Mouse (Mus musculus) adrenal gland, postnatal 14 days (tissue): Measurements from ENCODE around the gene Clstn3. TPM values are rescaled to one million over a fixed set of nuclear protein-coding genes. Genes with fewer than 3 reads are reported as not detected.
"Not testable (repeated sequence)": the region's sequence is repeated elsewhere in the genome, so short reads cannot be mapped to it uniquely, and the experiment has no call there.

Experiments
- DNase-seq: peaks from one replicate; pipeline ENCODE4 v3.0.0; 2021; ENCODE audit warnings: mixed read lengths
- total RNA-seq: library from RNA; stranded (reverse); gene quantifications from 2 replicates; pipeline ENCODE4 v1.2.3, GENCODE M21; 2021

Gene Clstn3
- total RNA-seq, 1 experiment from 2014 or later, result 118 TPM

DNA sequence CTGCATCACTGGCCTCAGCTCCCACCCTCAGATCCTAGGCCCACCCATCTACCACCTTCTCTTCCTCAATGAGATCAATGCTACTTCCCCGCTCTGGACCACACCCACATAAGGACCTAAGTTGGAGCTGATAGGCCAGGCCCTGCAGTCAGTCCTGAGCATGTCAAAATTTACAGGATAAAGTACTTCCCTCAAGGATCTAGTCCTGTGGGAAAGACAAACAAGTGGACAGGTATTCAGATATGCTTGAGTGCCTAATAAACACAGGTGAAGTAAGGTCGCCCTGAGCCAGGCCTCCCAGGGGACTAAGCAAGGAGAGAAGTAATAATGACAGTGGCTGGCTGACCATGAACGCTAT, 15.0 kb upstream of the Clstn3 start:
- no peak for DNase-seq

DNA sequence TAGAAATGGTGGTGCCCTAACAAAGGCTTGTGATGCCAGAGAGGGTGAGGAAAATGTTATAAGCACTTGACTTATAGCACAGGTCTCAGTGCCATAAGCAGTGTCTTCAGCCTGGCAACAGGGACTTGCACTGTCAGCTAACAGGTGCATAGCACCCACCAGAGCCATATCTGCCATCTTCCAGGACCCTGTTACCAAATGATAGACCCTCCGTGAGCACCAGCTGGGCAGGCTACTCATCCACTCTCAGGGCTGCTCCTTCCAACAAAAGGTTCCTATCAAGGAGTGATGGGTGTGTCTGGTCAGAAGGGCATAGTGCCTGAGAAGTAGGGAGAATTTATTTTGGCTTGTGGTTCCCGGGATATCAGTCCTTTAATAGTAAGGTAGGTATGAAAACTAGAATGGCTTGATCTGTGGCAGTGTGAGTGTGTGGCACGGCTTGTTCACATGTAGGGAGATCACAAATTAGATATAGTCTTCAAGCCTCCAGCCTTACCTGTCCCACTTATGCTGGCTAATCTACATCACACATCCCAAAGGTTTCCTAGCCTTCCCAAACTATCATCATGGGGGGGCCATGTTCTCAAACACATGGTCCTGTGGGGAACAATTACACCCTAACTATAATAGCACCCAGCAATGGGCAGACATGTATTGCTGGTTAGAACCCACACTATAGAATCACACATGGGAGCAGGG, 14.4 kb upstream of the Clstn3 start:
- DNase-seq, result no peak

DNA sequence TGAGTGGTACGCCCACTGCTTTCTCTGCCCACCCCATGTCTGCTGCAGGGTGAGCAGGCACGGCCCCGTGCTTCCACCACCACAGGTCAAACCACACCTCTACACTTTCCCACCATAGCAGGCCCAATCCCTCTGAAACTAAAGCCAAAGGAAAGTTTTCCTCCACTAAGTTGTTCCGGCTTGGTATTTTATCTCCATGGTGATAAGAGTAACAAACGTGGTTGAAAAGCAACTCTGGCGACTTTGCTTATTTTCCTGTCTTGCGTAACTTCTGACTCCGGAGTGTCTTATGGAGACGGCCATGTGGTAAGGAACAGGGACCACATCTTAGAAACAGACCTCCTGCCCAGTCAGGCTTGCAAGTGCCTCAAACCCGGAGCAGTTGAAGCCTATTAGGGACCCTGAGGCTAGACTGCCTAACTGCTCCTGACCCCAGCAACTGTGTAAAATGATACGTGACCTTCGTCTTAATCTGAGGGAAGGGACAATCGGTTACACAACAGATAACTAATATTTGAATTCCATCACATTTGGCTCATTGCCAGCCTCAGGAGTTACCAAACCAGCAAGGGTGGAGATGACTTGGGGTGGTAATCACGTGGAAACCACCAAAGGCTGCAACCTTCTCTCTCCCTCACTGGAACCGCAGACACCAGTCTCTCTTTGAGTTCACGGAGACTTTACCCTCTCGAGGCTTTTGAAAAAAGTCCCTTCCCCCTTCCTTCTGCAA, 13.5 kb upstream of the Clstn3 start:
- peak; percentile 44 for DNase-seq

DNA sequence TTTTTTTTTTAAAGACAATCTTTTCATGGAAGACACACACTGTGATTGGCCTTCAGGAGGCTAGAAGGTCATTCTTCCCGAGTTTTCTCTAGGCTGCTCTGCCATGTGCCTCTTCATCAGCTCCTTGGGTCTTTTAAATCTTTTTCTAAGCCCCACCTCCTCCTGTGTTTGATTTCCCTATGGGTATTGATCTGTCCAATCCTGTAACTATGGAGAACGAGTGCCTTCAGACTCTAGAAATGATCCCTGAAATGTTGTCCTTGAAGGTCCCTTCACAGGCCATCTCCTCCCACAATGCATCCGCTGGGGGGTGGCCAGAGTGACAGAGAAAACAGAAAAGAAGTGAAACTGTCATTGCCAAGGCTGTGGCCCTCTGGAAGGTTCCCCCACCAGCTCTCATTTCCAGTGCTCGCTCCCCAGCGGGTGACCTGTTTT, 12.6 kb upstream of the Clstn3 start:
- DNase-seq, result peak; percentile 44

DNA sequence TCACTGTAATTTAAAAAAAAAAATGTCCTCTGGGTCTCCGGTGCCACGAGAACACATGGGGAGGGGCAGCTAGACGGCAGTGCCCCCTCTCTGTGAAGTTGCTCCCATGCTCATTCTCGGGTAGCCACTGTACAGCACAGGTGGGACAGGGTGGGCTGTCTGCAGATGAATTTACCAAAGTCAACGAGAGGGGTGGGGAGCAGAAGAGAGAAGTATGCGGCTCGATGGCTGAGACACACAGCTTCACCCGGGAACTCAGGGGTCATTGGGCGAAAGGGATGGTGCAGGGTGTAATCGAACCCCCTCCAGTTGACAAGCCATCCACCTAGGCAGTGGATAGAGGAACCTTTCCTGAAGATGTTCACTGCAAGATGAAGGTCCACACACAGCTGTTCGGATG, 12.2 kb upstream of the Clstn3 start:
- no peak for DNase-seq

DNA sequence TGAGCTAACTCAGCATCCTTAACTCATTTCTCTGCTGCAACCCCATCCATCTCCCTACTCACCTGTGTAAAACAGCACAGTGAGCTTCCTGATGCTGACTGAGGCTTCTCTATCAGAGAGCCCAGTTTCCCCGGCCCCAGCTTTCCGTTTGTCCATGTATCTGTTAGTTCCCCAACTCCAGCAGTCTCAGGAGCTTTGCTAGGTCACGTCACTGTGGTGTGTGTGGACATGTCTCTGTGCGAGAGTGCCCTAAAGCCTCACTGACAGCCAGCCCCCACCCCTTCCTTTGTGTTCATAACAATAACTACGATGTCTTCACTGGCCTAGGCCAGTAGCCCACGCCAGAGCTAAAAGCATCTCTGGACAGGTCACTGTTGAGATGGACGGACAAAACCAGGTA, 11.6 kb upstream of the Clstn3 start:
- no peak for DNase-seq

DNA sequence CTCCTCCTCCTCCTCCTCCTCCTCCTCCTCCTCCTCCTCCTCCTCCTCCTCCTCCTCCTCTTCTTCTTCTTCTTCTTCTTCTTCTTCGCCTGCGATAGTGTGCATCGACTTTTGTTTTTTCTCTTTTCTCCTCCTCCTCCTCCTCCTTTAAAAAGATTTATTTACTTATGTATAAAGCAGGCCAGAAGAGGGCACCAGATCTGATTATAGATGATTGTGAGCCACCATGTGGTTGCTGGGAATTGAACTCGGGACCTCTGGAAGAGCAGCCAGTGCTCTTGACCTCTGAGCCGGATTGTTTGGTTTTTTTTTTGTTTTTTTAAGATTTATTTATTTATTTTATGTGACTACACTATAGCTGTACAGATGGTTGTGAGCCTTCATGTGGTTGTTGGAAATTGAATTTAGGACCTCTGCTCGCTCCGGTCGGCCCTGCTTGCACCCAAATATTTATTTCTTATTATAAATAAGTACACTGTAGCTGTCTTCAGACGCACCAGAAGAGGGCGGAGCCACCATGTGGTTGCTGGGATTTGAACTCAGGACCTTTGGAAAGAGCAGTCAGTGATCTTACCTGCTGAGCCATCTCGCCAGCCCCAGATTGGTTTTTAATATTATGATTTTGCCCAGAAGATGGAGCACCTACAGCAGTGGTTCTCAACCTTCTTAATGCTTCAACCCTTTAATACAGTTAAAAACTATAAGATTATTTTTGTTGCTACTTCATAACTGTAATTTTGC, 10.9 kb upstream of the Clstn3 start:
- not testable (repeated sequence) for DNase-seq

DNA sequence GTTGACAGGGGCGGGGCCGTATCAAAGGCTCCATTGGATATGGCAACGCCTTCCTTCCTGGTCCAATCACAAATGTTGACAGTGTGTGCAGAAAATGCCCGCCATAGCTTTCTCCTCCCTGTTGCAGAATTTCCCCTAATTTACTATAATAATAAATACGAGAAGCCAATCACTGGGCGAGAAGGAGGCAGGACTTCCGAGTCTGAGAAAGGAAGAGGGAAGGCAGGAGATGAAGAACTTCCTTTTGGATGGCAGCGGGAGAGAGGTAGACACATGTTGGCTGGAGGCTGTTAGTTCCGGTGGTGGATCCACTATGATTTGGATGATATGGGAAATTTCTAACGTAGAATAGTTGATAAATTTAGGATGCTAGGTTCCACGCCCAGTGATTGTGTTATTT, 10.0 kb upstream of the Clstn3 start:
- no peak for DNase-seq

DNA sequence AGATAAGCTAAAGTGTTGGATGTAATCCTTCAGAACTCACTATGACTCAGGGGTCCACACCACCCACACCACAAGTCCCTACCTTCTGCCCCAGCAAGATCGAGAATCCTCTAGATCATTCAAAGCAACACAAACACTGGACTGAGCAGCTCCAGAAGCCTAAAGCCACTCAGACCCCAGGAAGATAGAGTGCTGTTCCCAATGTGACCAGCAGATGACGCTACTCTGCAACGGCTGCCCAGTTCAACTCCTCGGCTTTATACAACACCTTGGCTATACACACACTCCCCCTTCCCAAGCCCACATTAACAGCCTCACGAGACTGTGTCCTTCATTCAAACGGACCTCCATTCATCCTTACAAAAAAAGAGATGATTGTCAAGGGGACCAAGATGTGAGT, 8.2 kb upstream of the Clstn3 start:
- DNase-seq, result peak; percentile 78

DNA sequence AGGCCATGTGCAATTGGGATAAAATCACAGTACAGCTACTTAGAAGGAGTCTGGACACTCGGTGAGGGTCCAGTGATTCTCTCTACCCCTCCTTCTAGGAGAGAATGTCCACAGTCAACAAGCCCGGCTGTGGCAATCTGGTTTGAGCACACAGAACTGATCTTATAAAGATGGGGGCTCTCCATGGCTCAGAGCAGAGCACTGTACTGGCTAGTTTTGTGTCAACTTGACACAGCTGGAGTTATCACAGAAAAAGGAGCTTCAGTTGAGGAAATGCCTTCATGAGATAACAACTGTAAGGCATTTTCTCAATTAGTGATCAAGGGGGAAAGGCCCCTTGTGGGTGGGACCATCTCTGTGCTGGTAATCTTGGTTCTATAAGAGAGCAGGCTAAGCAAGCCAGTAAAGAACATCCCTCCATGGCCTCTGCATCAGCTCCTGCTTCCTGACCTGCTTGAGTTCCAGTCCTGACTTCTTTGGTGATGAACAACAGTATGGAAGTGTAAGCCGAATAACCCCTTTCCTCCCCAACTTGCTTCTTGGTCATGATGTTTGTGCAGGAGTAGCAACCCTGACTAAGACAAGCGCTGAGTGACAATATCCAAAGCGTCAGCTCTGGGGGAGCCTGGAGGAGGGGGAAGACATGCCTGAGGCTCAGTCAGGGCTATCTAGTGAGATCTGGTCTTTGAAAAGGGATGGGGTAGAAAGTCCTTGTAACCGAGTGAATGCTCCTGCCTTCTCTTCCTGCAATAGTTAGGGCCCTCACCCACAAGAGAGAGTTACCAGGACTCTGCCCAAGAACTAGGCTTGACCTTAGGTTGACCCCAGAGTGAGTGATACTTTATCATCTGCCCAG, 7.4 kb upstream of the Clstn3 start:
- not testable (repeated sequence) for DNase-seq

DNA sequence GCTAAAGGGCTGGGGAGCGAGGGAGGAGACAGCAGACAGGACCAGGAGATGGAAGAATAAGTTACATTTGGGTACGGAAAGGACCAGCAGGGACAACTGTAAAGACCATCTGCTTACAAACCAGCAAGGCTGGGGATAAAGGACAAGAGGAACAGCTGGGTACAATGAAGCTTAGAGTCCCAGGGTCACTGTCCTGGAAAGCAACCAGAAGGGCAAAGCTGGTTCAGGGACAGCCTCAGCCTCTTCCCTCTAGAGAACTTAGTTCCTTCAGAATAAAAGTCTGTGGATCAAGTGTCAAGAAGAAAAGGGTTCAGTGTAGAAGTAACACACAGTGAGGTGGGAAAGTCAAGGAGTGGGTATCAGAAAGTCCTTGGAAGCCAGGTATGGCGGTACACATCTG, 6.5 kb upstream of the Clstn3 start:
- peak; percentile 63 for DNase-seq

DNA sequence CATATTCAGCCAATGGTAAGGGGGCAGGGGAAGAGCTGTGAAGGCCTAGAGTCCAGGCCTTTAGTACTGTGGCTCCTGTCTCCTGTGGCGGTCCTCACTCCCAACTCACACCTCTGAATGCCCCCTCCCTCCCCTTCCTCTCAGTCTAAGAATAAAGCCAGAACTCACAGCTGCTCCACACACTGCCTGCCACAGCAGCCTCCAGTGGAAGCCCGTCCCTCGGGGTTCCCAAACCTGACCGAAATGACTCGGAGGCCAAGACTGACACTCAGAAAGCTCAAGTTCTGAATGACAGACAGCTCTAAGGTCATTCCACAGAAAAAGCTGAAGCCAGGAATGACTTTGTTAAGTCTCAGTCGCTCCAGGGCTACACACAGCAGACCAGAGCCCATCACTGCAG, 1.1 kb upstream of the Clstn3 start:
- DNase-seq, result no peak

DNA sequence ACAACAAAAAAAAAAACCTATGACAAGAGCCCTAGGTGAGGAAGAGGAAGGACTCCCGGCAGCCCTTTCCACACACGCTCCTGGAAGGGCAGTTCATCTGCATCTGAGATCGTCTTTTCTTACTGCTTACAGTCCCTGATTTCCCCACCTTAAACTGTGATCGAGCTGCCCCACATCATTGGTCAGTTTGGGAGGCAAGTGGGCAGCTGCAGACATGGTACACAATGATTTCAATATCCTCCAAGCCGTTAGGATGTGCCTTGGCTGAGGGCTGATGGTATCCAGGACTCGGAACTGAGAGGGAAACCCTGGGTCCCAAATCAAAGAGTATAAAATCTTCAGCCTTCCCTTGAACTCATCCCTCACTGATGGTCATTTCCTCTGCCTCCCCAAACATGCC, 705 bp upstream of the Clstn3 start:
- DNase-seq, result no peak

DNA sequence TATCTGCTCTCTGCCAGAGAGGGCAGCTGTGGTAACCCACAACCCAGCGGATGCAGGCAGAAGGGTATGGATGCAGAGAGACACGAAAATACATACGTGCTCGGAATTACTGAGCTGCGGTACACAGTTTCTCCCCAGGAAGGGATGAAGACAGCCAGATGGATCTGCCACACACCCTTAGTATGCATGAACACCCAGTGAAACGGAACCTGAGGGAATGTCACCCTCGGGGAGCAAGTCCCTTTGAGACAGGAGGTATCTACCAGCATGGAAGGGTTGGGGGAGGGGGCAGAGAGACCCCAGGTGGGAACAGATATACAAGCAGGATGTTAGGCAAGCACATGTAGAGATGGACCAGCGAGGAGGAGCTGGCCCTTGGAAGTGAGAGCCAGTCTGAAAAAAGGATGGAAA, 708 bp downstream of the Clstn3 start:
- DNase-seq, result no peak

DNA sequence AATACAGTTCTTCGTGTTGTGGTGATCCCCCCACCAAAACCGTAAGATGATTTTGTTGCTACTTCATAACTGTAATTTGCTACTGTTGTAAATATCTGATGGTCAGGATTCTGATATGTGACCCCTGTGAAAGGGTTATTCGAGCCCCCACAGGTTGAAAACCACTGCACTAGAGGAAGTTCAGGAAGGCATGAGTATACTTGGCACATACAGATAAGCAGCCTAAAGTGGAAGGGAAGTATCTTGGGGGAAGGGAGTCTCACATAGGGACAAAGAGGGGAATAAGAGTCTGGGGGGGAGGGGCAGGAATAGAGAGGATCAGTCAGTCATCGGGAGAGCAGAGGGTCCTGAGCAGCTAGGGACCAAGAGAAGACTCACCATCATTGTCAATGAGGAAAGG, 5.2 kb downstream of the Clstn3 start:
- DNase-seq, result no peak

DNA sequence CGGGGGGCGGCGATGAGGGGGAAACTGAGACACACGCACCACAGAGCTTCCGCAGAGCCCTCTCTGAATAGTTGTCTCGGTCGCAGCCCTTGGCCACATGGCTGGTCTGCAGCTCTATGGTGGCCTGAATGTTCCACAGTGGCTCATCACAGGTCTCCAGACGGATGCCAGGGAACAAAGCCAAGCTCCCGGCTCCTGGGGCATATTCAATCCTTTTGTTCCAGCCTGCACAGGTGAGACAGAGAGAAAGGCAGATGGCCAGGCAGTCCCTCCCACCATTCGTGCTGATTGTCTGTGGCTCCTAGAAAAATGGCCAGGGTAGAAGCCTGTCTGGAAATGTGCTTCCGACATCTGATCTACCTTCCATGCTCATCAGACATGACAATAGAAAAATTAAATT, 6.1 kb downstream of the Clstn3 start:
- no peak for DNase-seq

DNA sequence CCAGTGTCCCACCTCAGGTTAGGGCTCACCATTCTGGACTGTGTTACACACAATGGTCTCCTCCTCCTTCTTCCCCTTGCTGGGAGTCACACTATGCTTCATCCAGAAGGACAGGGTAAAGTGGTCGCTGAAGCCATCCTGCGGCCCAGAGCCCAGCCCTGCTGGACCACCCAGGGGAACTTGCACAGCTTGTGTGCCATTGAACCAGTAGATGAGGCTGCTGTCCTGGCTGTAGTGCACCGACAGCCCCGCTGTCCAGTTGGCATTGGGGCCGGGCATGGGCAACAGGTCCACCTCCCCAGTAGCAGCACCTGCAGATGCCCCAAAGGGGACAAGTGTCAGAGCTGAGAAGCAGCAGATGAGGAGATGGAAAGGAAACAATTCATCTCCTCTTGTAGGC, 6.8 kb downstream of the Clstn3 start:
- DNase-seq, result no peak

DNA sequence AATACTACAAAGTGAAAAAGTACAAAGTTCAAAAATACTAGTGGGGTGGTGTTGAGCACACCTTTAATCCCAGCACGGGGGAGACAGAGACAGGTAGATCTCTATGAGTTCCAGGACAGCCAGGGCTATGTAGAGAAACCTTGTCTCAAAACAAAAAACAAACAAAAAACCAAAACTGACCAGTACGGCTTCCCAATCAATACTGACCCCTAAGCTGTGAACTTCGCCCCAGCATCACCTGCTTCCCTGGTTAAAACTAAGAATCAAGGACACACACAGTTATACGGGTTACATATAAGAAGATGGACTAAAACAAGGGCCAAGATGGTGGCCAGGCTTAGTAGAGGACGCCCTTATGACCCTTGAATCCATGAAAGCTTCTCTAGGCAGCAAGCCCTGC, 8.4 kb downstream of the Clstn3 start:
- DNase-seq, result no peak

DNA sequence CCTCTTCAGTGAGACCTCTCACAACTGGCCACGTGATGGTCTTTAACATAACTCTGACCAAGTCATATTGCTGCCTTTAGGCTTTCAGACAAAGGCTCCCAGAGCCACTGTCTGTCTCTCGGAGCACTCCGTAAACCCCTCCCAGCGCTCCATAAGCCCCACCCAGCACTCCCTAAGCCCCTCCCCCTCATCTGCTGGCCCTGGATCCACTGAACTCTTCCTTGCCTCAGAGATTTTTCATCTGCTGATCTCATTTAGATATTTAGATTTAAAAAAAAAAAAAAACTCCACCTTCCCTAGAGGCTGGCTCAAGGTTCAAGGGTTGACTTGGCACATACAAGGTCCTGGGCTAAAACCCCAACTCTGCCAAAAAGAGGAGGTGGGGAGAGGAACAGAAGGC, 10.8 kb downstream of the Clstn3 start:
- peak; percentile 54 for DNase-seq

DNA sequence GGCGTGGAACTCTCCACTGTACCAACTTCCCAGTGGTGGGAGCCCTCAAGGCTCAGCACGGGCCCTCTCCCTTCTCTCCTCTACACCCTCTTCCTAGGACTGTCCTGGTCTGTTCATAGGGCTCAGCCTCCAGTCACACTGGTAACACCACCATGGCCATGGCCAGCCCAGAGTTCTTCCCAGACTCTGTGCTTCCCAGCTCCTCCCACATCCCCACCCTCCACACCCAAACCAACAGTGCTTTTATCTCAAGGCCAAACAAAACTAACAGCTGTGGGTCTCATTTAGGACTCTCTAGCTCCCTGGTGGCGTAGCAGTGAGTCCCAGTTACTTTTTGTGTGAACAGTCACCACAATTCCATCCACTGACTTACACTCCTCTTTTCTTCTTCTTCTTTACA, 12.6 kb downstream of the Clstn3 start:
- DNase-seq, result no peak

DNA sequence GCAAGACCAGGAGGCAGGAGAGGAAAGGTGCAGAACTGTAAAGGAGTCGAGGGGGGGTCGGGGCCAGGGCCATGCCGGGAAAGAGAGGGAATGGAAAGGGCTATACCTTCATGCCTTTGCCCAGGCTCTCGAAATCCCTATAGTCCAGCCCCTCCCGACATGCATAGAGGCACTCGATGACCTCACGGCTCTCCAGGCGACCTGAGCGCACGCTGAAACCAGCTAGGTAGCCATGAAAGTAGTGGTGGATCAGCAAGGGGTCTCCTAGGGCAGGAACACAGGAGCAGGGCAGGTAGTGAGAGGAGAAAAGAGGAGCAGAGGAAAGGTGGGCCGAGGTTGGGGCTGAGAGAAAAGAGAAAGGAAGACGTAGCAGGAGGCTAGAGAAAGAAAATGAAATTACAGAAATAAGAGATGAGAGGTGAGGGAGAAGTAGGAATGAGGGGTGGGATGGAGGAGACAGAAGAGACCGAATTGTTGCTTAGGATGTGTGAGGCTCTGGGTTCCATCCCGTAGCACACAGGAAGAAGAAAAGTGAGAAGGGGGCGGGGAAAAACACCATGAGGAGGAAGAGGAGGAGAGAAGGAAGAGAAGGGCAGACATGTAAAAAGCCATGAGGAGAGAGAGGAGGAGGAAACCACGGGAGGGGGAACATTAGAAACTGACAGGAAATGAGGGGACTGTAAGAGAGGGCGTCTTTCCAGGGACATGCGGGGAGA, 14.8 kb downstream of the Clstn3 start:
- no peak for DNase-seq
